Mouse (Mus musculus) T-helper 2 cell (primary cell): Measurements from ENCODE around the gene Nelfe.

Experiments used
- in situ Hi-C: fragments of 300-600 bp; cut with MboI, MseI; formaldehyde crosslinking; loops from one replicate; pipeline ENCODE4 v1.15.1; 2025; ENCODE audit warnings: high pct_unique_total_duplicates

The Nelfe gene

DNA sequence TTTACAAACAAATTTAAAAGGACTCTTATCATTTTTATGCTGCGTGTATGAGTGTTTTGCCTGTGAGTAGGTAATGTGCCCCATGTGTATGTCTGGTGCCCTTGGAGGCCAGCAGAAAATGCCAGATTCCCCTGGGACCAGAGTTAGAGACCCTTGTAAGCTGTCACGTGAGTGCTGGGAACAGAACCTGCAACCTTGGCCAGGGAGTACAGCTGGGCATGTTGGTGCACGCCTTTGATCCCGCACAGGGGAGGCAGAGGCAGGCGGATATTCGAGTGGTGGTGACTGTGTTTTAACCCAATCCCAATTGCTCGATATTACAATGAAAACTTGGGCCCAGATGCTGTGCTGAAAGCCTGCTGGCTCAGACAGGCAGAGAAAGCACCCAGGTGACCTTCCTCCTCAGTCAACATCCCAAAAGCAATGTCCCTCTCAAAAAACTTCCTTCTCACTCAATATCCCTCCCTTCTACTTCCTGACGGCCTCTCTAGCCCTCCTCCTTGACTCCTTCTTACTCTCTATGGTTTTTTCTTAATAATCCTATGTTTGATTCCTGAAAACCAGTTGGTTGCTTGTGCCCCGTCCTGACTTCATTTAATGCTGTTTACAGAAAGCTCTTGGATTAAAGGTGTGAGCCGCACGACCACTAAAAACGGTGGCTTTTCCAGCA is 40.0 kb downstream of the Nelfe start:
- in situ Hi-C loops: no loop called here

DNA sequence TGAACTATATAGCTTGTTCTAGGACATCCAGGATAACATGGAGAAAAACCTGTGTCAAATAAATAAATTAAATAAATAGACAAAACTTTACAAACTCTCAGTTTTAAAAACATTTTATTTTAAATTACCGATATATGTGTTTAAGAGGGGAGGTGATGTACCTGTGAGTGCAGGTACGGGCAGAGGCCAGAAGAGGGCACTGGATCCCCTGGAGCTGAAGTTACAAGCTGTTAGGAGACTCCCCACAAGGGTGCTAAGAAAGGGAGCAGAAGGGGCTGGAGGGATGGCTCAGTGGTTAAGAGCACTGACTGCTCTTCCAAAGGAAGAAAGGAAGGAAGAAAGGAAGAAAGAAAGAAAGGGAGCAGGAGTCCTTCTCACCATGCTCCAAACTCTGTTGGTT is 41.2 kb downstream of the Nelfe start:
- in situ Hi-C loops: no loop called here

DNA sequence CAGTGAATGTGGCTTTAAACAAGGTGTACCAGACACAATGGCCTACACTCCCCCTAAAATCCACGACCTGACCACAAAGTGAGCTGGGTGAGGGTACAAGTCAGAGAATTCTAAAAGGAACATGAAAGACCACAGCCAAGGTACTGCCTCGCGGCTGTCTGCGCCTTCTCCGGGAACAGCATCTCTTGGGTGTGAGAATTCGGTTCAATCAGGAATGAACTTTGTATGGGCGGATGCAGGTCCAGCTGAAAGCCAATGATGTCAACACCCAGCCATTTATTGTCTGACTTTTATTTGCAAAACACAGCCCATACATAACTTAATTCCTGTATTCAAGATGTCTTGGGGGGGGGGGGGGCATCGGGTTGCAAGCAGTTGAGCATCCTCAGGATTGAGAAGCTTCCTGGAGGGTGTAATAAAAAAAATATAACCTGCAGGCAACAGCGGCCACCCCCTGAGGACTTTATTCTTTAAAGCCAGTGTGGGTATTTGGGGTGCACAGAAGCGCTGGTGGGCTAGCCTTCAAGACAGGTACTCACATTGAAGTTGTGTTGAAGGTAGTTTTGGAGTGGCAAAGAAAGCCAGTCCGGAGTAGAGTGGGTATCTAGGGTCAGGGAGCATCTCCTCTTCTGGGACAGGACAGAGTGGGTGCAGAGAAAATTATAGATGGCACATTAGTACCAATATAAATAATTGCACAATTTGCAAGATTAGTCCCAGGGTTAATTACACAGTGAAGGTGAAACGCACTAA is 43.1 kb downstream of the Nelfe start:
- in situ Hi-C loops: no loop called here

DNA sequence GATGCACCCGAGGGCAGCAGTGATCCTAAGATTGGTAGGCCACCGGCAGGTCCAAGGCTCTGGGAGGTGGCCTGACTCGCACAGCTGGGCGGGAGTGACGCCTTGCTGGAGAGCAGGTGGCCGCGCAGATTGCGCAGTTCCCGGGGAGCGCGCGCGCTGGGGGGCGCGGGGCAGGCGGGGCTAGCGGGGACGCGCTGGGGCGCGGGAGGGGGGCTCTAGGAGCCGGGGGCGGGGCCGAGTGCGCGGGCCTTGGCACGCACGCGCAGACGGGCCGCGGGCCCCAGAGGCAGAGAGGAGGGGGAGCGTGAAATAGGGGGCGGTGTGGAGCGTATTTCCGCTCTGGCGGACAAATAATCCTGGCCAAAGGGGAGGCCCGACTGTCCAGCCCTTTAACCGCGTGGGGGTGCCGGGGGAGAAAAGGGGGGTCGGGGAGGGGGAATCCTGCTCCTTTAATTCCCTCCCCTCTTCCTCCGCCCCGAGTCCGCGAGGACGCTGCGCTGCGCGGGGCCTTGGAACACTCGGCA is 43.9 kb downstream of the Nelfe start:
- in situ Hi-C loops: no loop called here

DNA sequence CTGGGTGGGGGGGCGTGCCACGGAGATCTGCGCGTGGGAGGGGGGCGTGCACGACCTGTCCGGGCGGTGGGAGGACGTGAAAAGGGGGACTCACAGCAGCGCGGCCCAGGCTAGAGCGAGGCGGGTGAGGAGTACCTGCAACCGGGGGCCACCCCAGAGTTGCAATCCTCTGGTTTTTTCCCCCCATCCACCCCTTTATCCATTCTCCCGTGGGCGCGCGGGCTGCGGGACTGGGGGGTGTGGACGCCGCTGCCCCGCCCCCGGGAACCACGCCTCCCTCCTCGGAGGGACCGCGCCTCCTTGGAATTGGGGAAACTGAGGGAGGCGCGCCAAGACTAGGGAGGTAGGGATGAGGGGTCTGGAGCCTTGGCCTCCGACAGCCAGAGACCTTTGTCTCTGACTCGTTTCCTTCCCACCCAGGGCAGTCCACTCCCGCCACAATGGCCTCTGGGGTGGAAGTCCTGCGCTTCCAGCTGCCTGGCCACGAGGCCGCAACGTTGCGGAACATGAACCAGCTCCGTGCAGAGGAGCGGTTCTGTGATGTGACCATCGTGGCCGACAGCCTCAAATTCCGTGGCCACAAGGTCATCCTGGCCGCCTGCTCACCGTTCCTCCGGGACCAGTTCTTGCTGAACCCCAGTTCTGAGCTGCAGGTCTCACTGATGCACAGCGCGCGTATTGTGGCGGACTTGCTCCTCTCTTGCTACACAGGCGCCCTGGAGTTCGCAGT is 44.8 kb downstream of the Nelfe start:
- in situ Hi-C loops: no loop called here

- in situ Hi-C loops: no loop called here
These were observed 45.5 kb downstream of the Nelfe start for GRCm38 (mm10) chr17:34895724-34896123.

DNA sequence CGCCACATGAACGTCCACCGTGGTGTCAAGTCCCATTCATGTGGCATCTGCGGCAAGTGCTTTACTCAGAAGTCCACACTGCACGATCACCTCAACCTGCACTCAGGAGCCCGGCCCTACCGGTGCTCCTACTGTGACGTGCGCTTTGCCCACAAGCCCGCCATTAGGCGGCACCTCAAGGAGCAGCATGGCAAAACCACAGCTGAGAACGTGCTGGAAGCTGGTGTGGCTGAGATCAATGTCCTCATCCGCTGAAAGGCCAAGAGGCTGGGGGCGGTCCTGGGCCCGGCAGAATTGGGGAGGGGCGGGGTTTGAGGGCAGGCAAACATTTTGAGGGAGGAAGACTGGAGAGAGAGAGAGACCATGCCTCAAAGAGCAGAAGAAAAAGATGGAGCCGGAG is 46.2 kb downstream of the Nelfe start:
- in situ Hi-C loops: no loop called here

- in situ Hi-C loops: no loop called here
These were observed 47.4 kb downstream of the Nelfe start for GRCm38 (mm10) chr17:34897373-34898159.

DNA sequence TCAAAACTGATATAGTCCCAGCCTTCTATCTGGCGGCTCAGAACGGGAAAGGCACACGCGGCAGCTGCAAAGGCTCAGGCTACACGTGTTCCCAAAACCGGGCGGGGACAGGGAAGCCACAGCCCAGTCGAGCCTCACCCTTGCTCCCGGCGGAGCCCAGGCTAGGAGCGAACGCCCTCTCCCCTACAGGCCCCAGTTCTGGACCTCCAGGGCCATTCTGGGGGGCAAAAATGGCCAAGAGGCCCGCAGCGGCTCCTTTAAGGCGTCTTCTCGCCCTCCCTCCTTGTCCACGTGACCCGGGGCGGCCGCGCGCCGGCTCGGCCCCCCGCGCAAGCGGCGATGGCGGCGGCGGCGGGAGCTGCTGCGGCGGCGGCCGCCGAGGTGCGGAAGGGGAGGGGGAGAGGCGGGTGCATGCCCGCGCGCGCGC is 48.0 kb downstream of the Nelfe start, which contains the start of the genes C2 and Ehmt2:
C2 (minus strand) TSS at position 106 of the 427 bp plus-strand sequence.
Ehmt2 (plus strand) TSS at position 310 of the 427 bp plus-strand sequence.
- in situ Hi-C loops: no loop called here

DNA sequence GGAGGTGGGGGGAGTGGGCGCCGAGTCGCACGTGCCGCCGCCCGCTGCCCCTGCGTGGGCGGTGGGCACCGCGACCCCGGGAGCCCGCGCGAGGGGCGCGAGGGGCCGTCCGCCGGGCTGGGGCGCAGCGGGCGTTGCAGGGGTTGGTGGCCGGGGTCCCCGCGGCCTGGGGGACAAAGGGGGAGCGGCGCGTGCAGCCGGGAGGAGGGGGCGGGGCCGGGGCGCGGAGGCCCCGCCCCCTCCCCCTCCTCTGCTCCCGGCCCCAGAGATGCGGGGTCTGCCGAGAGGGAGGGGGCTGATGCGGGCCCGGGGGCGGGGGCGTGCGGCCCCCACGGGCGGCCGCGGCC is 48.5 kb downstream of the Nelfe start:
- in situ Hi-C loops: no loop called here

DNA sequence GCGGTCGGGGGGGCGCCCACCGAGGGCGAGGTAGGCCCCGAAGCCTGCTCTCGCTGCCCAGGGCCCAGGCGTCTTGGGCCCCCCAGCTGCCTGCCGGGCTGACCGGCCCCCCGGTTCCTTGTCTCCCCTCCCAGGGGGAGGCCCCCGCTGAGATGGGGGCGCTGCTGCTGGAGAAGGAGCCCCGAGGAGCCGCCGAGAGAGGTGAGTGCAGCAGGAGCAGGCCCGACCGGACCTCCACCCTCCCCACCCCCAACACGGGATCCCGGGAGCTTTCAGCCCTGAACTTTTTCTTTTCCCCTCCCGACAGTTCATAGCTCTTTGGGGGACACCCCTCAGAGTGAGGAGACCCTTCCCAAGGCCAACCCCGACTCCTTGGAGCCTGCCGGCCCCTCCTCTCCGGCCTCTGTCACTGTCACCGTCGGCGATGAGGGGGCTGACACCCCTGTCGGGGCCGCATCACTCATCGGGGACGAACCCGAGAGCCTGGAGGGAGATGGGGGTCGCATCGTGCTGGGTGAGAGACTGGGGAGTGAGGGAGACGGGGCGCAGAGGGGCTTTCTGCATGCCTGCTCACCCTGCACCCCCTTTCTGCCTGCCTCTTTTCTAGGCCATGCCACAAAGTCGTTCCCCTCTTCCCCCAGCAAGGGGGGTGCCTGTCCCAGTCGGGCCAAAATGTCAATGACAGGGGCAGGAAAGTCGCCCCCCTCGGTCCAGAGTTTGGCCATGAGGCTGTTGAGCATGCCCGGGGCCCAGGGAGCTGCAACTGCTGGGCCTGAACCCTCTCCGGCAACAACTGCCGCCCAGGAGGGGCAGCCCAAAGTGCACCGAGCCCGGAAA is 49.1 kb downstream of the Nelfe start:
- in situ Hi-C loops: no loop called here

DNA sequence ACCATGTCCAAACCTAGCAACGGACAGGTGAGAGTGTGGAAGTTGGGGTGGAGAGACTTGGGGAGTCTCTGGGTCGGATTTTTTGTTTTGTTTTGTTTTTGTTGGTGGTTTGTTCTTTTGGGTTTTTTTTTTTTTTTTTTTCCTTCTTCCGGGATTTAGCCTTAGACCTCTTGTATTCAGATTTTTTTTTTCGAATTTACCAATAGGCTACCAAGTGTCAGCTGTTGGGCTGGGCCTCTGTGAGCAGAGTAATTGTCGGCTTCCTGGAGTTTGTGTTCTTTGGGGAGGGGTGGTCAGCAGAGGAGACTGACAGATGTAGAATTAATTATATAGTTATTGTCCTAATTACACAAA is 49.7 kb downstream of the Nelfe start:
- in situ Hi-C loops: loop anchor here (5.0 kb wide), 1 partner anchor 37 kb away; no protein-coding TSS in a partner anchor

GRCm38 (mm10) chr17:34900826-34901225 is 50.6 kb downstream of the Nelfe start:
- in situ Hi-C loops: loop anchor here (5.0 kb wide), 1 partner anchor 36 kb away; no protein-coding TSS in a partner anchor

DNA sequence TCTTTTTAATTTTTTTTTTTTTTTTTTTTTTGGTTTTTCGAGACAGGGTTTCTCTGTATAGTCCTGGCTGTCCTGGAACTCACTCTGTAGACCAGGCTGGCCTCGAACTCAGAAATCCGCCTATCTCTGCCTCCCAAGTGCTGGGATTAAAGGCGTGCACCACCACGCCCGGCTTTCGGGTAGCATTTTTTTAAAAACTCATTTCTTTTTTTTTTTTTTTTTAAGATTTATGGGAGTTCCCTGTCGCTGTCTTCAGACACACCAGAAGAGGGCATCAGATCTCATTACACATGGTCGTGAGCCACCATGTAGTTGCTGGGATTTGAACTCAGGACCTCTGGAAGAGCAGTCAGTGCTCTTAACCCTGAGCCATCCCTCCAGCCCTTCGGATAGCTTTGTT is 51.8 kb downstream of the Nelfe start:
- in situ Hi-C loops: loop anchor here (5.0 kb wide), 1 partner anchor 35 kb away; no protein-coding TSS in a partner anchor

DNA sequence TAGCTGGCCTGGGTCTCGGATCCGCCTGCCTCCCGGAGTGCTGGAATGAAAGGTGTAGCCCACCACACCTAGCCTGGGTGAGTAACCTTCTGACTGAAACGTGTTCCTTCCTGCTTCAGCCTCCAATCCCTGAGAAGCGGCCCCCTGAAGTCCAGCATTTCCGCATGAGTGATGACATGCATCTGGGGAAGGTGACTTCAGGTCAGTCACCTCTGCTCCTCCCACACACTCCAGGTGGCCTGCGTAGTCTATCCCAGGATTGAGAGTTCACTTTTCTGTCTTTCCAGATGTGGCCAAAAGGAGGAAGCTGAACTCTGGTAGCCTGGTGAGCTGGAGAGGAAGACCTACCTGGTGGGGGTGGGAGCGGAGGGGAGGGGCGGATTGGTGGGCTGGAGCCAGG is 52.7 kb downstream of the Nelfe start:
- in situ Hi-C loops: loop anchor here (5.0 kb wide), 1 partner anchor 34 kb away; no protein-coding TSS in a partner anchor
